Mouse (Mus musculus) heart, postnatal 0 days (tissue): ENCODE results near the gene Dolpp1.

Experiments
- CTCF ChIP-seq: IDR thresholded peaks from 2 replicates; pipeline ENCODE4 v1.5.1; 2016; ENCODE audit warnings: antibody characterized with exemption, control low read depth, low read depth
- EP300 ChIP-seq: IDR thresholded peaks from 2 replicates; pipeline ENCODE4 v1.6.1; 2016; ENCODE audit warnings: antibody characterized with exemption, low read depth

DNA sequence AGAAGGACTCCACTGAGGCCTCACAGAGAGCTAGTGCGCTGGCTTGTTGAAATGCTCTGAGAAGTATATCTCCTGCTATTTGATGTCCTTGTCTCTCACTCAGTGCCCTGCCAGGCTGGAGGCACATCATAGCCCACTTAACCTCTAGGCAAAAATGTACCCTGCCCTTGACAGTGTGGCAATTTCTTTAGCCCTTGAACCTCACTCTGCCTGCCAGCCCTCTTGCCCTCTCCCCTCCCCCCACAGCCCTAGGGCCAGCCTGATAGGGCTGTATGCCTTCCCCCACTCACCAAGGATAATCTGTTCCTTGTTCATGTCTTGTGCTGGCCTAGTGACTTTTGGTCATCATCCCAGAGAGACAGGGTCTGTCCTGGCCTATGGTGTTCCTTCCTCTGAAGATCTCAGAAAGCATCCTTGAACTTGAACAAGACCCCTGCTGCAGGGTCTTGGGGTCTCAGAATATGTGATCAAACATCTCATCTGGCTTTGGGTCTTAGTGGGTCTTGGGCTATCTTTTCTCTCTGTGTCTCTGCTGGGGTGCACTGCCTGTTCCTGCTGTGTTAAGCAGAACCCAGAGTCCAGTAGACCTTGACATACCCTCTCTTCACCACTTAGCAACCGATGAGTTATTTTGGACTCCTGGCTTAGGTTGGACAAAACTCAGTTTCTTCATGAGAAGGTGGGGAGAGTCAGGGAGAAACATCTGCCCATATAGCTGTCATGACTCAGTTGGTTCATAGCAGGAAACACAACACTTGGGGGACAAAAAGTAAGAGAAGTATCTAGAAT, 26.6 kb upstream of the Dolpp1 start:
- no peak for TF ChIP-seq CTCF
- TF ChIP-seq EP300 = no peak
